Mouse (Mus musculus) lung, embryonic 14.5 days (tissue): ENCODE measurements around the gene Slc5a10. TPM values are rescaled to one million over a fixed set of nuclear protein-coding genes. Genes with fewer than 3 reads are reported as not detected.
A peak's percentile ranks its signal among the peaks of the same experiment; 100 is the strongest.
"Not testable (repeated sequence)": the region's sequence is repeated elsewhere in the genome, so short reads cannot be mapped to it uniquely, and the experiment has no call there.

Experiments used
- ATAC-seq: fragments of 200-750 bp; cut with Nextera tagmentation; 2 replicates; pipeline ENCODE4 v1.8.0; 2017; ENCODE audit warnings: mild to moderate bottlenecking, moderate TSS enrichment, moderate library complexity; ENCODE audit not compliant: insufficient read depth
- DNase-seq: peaks from one replicate; pipeline ENCODE4 v3.0.0-alpha.2; 2015
- H3K27ac ChIP-seq: fragments of 300-500 bp; sonication (generic); 2 replicates; pipeline ENCODE4 v1.5.1; 2014; ENCODE audit warnings: low read depth, mild to moderate bottlenecking, moderate library complexity
- H3K27me3 ChIP-seq: fragments of 300-500 bp; sonication (generic); 2 replicates; pipeline ENCODE4 v1.6.1; 2014; ENCODE audit warnings: low read length, control low read depth; ENCODE audit not compliant: insufficient read depth
- H3K36me3 ChIP-seq: fragments of 300-500 bp; sonication (generic); 2 replicates; pipeline ENCODE4 v1.6.1; 2014; ENCODE audit warnings: control low read depth; ENCODE audit not compliant: insufficient read depth
- H3K4me1 ChIP-seq: fragments of 300-500 bp; sonication (generic); 2 replicates; pipeline ENCODE4 v1.6.1; 2014; ENCODE audit warnings: antibody characterized with exemption, control low read depth; ENCODE audit not compliant: insufficient read depth
- H3K4me2 ChIP-seq: fragments of 300-500 bp; sonication (generic); 2 replicates; pipeline ENCODE4 v1.6.1; 2014; ENCODE audit warnings: mild to moderate bottlenecking
- H3K4me3 ChIP-seq: fragments of 300-500 bp; sonication (generic); 2 replicates; pipeline ENCODE4 v1.5.1; 2014; ENCODE audit warnings: low read depth, low read length
- H3K9ac ChIP-seq: fragments of 300-500 bp; sonication (generic); 2 replicates; pipeline ENCODE4 v1.6.1; 2014
- H3K9me3 ChIP-seq: fragments of 300-500 bp; sonication (generic); 2 replicates; pipeline ENCODE4 v1.6.1; 2016; ENCODE audit warnings: low read depth, low read length, control low read depth
- CTCF ChIP-seq: IDR thresholded peaks from 2 replicates; pipeline ENCODE4 v1.5.1; 2016; ENCODE audit warnings: antibody characterized with exemption, low read depth
- WGBS: fragments of 180-500 bp; shearing (Covaris S2); extraction: QIAGEN DNeasy Blood & Tissue Kit; methylation state at CpG from one replicate; pipeline ENCODE4 v1.1.7; 2014; 5-methylcytosine and 5-hydroxymethylcytosine counted together
- polyA plus RNA-seq: library from polyadenylated mRNA; unstranded; fragments of >200 nt; fragmentation: Nextera tagmentation; extraction: Ambion mirVana; gene quantifications from 2 replicates; pipeline ENCODE4 v1.2.1, GENCODE M21; 2014

Gene Slc5a10
- polyA plus RNA-seq, 1 experiment from 2014 or later, result not detected

- peaks cover 3% of the 10 kb centered on the region for H3K4me1 ChIP-seq
- TF ChIP-seq CTCF, result no peak
- DNase-seq (no peak), ATAC-seq (no peak)
- no peak overlapping the region for H3K4me2 ChIP-seq
- no peak overlapping the region for H3K4me3 ChIP-seq
- H3K27ac ChIP-seq, result no peak overlapping the region
- 63% methylated on average over 5 of the region's 5 CpGs for WGBS
- H3K36me3 ChIP-seq, result no peaks in the 10 kb centered on the region
- H3K9ac ChIP-seq, result no peak overlapping the region
- H3K27me3 ChIP-seq, result no peaks in the 10 kb centered on the region
- no peaks in the 10 kb centered on the region for H3K9me3 ChIP-seq
Measured at GRCm38 (mm10) chr11:61643184-61643961, 77.3 kb downstream of the Slc5a10 start.

- ATAC-seq, result no peak
- 76% methylated on average over 7 of the region's 7 CpGs for WGBS
- no peaks in the 10 kb centered on the region for H3K36me3 ChIP-seq
- no peak overlapping the region for H3K4me2 ChIP-seq
- H3K27ac ChIP-seq, result no peak overlapping the region
- H3K9me3 ChIP-seq, result no peaks in the 10 kb centered on the region
- H3K4me3 ChIP-seq, result no peak overlapping the region
- DNase-seq, result no peak
- H3K9ac ChIP-seq, result no peak overlapping the region
- no peak for TF ChIP-seq CTCF
- H3K4me1 ChIP-seq, result peaks cover 3% of the 10 kb centered on the region
- no peaks in the 10 kb centered on the region for H3K27me3 ChIP-seq
Measured at GRCm38 (mm10) chr11:61642106-61642505, 78.5 kb downstream of the Slc5a10 start.

GRCm38 (mm10) chr11:61640585-61640984, 80.0 kb downstream of the Slc5a10 start:
- H3K4me1 ChIP-seq, H3K4me3 ChIP-seq, H3K9me3 ChIP-seq, H3K9ac ChIP-seq, H3K36me3 ChIP-seq, H3K4me2 ChIP-seq, H3K27ac ChIP-seq, ATAC-seq, H3K27me3 ChIP-seq: not testable (repeated sequence)
- 47% methylated on average over 9 of the region's 9 CpGs for WGBS
- peak; percentile 14 for DNase-seq

GRCm38 (mm10) chr11:61639601-61640177, 80.9 kb downstream of the Slc5a10 start:
- Histone ChIP-seq H3K9me3 (no peaks in the 10 kb centered on the region), H3K36me3 (no peaks in the 10 kb centered on the region), H3K4me3 (no peak overlapping the region), H3K9ac (no peak overlapping the region), H3K4me2 (no peak overlapping the region), H3K27me3 (no peaks in the 10 kb centered on the region), H3K27ac (no peak overlapping the region), H3K4me1 (no peaks in the 10 kb centered on the region; the same call in 1 of the 2 replicates)
- DNase-seq (no peak), ATAC-seq (no peak)
- TF ChIP-seq CTCF, result no peak
- 84% methylated on average over 6 of the region's 6 CpGs for WGBS

- no peak overlapping the region for H3K4me3 ChIP-seq
- H3K9ac ChIP-seq, result no peak overlapping the region
- H3K27me3 ChIP-seq, result no peaks in the 10 kb centered on the region
- peak; percentile 30 for DNase-seq
- H3K9me3 ChIP-seq, result no peaks in the 10 kb centered on the region
- H3K4me2 ChIP-seq, result no peak overlapping the region
- WGBS, result 61% methylated on average over 12 of the region's 12 CpGs
- no peaks in the 10 kb centered on the region for H3K36me3 ChIP-seq
- ATAC-seq, result no peak
- no peaks in the 10 kb centered on the region for H3K4me1 ChIP-seq
- no peak overlapping the region for H3K27ac ChIP-seq
- no peak for TF ChIP-seq CTCF
Measured at GRCm38 (mm10) chr11:61638764-61639536, 81.7 kb downstream of the Slc5a10 start.

- no peaks in the 10 kb centered on the region for H3K36me3 ChIP-seq
- H3K27me3 ChIP-seq, result no peaks in the 10 kb centered on the region
- H3K4me3 ChIP-seq, result no peak overlapping the region
- no peaks in the 10 kb centered on the region for H3K4me1 ChIP-seq
- H3K9ac ChIP-seq, result no peak overlapping the region
- TF ChIP-seq CTCF, result no peak
- H3K4me2 ChIP-seq, result no peak overlapping the region
- H3K27ac ChIP-seq, result no peak overlapping the region
- 78% methylated on average over 3 of the region's 3 CpGs for WGBS
- no peak for DNase-seq
- H3K9me3 ChIP-seq, result no peaks in the 10 kb centered on the region
- no peak for ATAC-seq
Measured at GRCm38 (mm10) chr11:61637856-61638255, 82.8 kb downstream of the Slc5a10 start.

- no peak for DNase-seq
- Histone ChIP-seq H3K27ac (no peak overlapping the region), H3K4me2 (no peak overlapping the region), H3K27me3 (no peaks in the 10 kb centered on the region), H3K36me3 (no peaks in the 10 kb centered on the region), H3K4me1 (no peaks in the 10 kb centered on the region), H3K9me3 (no peaks in the 10 kb centered on the region), H3K4me3 (no peak overlapping the region), H3K9ac (no peak overlapping the region)
- no peak for ATAC-seq
- 50% methylated on average over 1 of the region's 1 CpGs for WGBS
- 0 out of 2 replicates have a peak, but pooled peaks have one; percentile 1 for TF ChIP-seq CTCF
Measured at GRCm38 (mm10) chr11:61637413-61637812, 83.2 kb downstream of the Slc5a10 start.

- not testable (repeated sequence) for H3K4me1 ChIP-seq, H3K27ac ChIP-seq, H3K9me3 ChIP-seq, H3K27me3 ChIP-seq, H3K9ac ChIP-seq, H3K4me3 ChIP-seq, DNase-seq, H3K4me2 ChIP-seq, H3K36me3 ChIP-seq, ATAC-seq
- WGBS, result 93% methylated on average over 3 of the region's 4 CpGs
Measured at GRCm38 (mm10) chr11:61636309-61636708, 84.3 kb downstream of the Slc5a10 start.
